Mouse (Mus musculus): ENCODE data around the gene Coro2a. TPM values are rescaled to one million over a fixed set of nuclear protein-coding genes. Genes with fewer than 3 reads are reported as not detected.
"Not testable (repeated sequence)": the region's sequence is repeated elsewhere in the genome, so short reads cannot be mapped to it uniquely, and the experiment has no call there.

The Coro2a gene
- polyA plus RNA-seq, 1 experiment from 2014 or later = 7.3 TPM

GRCm38 (mm10) chr4:46594131-46594530, 7.9 kb downstream of the Coro2a start:
- 89% methylated on average over 5 of the region's 5 CpGs for WGBS

GRCm38 (mm10) chr4:46593472-46593871, 8.5 kb downstream of the Coro2a start:
- 51% methylated on average over 6 of the region's 6 CpGs for WGBS
- Histone ChIP-seq H3K4me1 (no peaks in the 10 kb centered on the region), H3K27me3 (peaks cover 17% of the 10 kb centered on the region), H3K27ac (no peak overlapping the region), H3K4me2 (replicated peaks) (no peak overlapping the region), H3K9me3 (no peaks in the 10 kb centered on the region), H3K36me3 (no peaks in the 10 kb centered on the region), H3K4me3 (no peak overlapping the region), H3K9ac (no peak overlapping the region)
- no peak for ATAC-seq (ENCODE audit: insufficient number of reproducible peaks, insufficient read depth, low FRiP score, low TSS enrichment)

More at GRCm38 (mm10) chr4:46594131-46594530, 7.9 kb downstream of the Coro2a start:
- H3K27ac ChIP-seq = no peak overlapping the region
- ATAC-seq (ENCODE audit: insufficient number of reproducible peaks, insufficient read depth, low FRiP score, low TSS enrichment) = no peak
- H3K9me3 ChIP-seq = no peaks in the 10 kb centered on the region
- H3K4me1 ChIP-seq = no peaks in the 10 kb centered on the region
- no peak overlapping the region for H3K4me2 ChIP-seq (replicated peaks)
- H3K9ac ChIP-seq = no peak overlapping the region
- no peak overlapping the region for H3K4me3 ChIP-seq
- H3K36me3 ChIP-seq = no peaks in the 10 kb centered on the region
- H3K27me3 ChIP-seq = peaks cover 17% of the 10 kb centered on the region

- no peaks in the 10 kb centered on the region for H3K36me3 ChIP-seq
- H3K4me3 ChIP-seq = no peak overlapping the region
- no peak overlapping the region for H3K27ac ChIP-seq
- no peak overlapping the region for H3K9ac ChIP-seq
- ATAC-seq (ENCODE audit: insufficient number of reproducible peaks, insufficient read depth, low FRiP score, low TSS enrichment) = no peak; the same call in 1 of the 2 replicates
- WGBS = 92% methylated on average over 9 of the region's 9 CpGs
- H3K4me2 ChIP-seq (replicated peaks) = no peak overlapping the region
- H3K9me3 ChIP-seq = no peaks in the 10 kb centered on the region
- no peaks in the 10 kb centered on the region for H3K4me1 ChIP-seq
- peaks cover 7% of the 10 kb centered on the region; the same call in 1 of the 2 replicates for H3K27me3 ChIP-seq
Observed at GRCm38 (mm10) chr4:46591833-46592520, 10.0 kb downstream of the Coro2a start.

- 73% methylated on average over 4 of the region's 4 CpGs for WGBS
- no peak overlapping the region for H3K9ac ChIP-seq
- H3K4me3 ChIP-seq = no peak overlapping the region
- H3K4me2 ChIP-seq (replicated peaks) = no peak overlapping the region
- H3K27ac ChIP-seq = no peak overlapping the region
- no peak for ATAC-seq (ENCODE audit: insufficient number of reproducible peaks, insufficient read depth, low FRiP score, low TSS enrichment)
- H3K9me3 ChIP-seq = no peaks in the 10 kb centered on the region
- H3K36me3 ChIP-seq = no peaks in the 10 kb centered on the region
- no peaks in the 10 kb centered on the region for H3K27me3 ChIP-seq
- no peaks in the 10 kb centered on the region for H3K4me1 ChIP-seq
Observed at GRCm38 (mm10) chr4:46590810-46591209, 11.2 kb downstream of the Coro2a start.

- H3K27ac ChIP-seq = no peak overlapping the region
- H3K4me3 ChIP-seq = no peak overlapping the region
- no peak overlapping the region for H3K4me2 ChIP-seq (replicated peaks)
- no peaks in the 10 kb centered on the region for H3K4me1 ChIP-seq
- WGBS = 72% methylated on average over 5 of the region's 5 CpGs
- H3K9me3 ChIP-seq = no peaks in the 10 kb centered on the region
- no peaks in the 10 kb centered on the region for H3K36me3 ChIP-seq
- H3K9ac ChIP-seq = no peak overlapping the region
- no peak for ATAC-seq (ENCODE audit: insufficient number of reproducible peaks, insufficient read depth, low FRiP score, low TSS enrichment)
- no peaks in the 10 kb centered on the region for H3K27me3 ChIP-seq
Observed at GRCm38 (mm10) chr4:46589946-46590684, 11.9 kb downstream of the Coro2a start.

GRCm38 (mm10) chr4:46589151-46589550, 12.9 kb downstream of the Coro2a start:
- Histone ChIP-seq H3K27ac (no peak overlapping the region), H3K9ac (no peak overlapping the region), H3K4me2 (replicated peaks) (no peak overlapping the region), H3K9me3 (no peaks in the 10 kb centered on the region), H3K27me3 (no peaks in the 10 kb centered on the region), H3K36me3 (no peaks in the 10 kb centered on the region), H3K4me3 (no peak overlapping the region), H3K4me1 (no peaks in the 10 kb centered on the region)
- WGBS = 81% methylated on average over 8 of the region's 8 CpGs
- ATAC-seq (ENCODE audit: insufficient number of reproducible peaks, insufficient read depth, low FRiP score, low TSS enrichment) = no peak

GRCm38 (mm10) chr4:46586473-46586872, 15.5 kb downstream of the Coro2a start:
- Histone ChIP-seq H3K4me2 (replicated peaks) (no peak overlapping the region), H3K4me1 (no peaks in the 10 kb centered on the region), H3K27me3 (no peaks in the 10 kb centered on the region), H3K36me3 (no peaks in the 10 kb centered on the region), H3K9ac (no peak overlapping the region), H3K4me3 (no peak overlapping the region), H3K27ac (no peak overlapping the region), H3K9me3 (0 out of 2 replicates have a peak, but pooled peaks cover 3% of the 10 kb centered on the region)
- ATAC-seq (ENCODE audit: insufficient number of reproducible peaks, insufficient read depth, low FRiP score, low TSS enrichment) = no peak
- 47% methylated on average over 4 of the region's 4 CpGs for WGBS

- no peak overlapping the region for H3K4me3 ChIP-seq
- no peaks in the 10 kb centered on the region for H3K27me3 ChIP-seq
- 0 out of 2 replicates have a peak, but pooled peaks cover 3% of the 10 kb centered on the region for H3K9me3 ChIP-seq
- no peaks in the 10 kb centered on the region for H3K4me1 ChIP-seq
- no peak overlapping the region for H3K27ac ChIP-seq
- no peak overlapping the region for H3K4me2 ChIP-seq (replicated peaks)
- no peak for ATAC-seq (ENCODE audit: insufficient number of reproducible peaks, insufficient read depth, low FRiP score, low TSS enrichment)
- no peaks in the 10 kb centered on the region for H3K36me3 ChIP-seq
- 59% methylated on average over 8 of the region's 8 CpGs for WGBS
- H3K9ac ChIP-seq = no peak overlapping the region
Observed at GRCm38 (mm10) chr4:46585811-46586190, 16.2 kb downstream of the Coro2a start.

- no peak overlapping the region for H3K27ac ChIP-seq
- no peak overlapping the region for H3K4me3 ChIP-seq
- no peaks in the 10 kb centered on the region for H3K36me3 ChIP-seq
- no peak overlapping the region for H3K9ac ChIP-seq
- H3K27me3 ChIP-seq = no peaks in the 10 kb centered on the region
- WGBS = 70% methylated on average over 13 of the region's 13 CpGs
- no peak overlapping the region for H3K4me2 ChIP-seq (replicated peaks)
- 0 out of 2 replicates have a peak, but pooled peaks cover 3% of the 10 kb centered on the region for H3K9me3 ChIP-seq
- no peaks in the 10 kb centered on the region for H3K4me1 ChIP-seq
- ATAC-seq (ENCODE audit: insufficient number of reproducible peaks, insufficient read depth, low FRiP score, low TSS enrichment) = no peak
Observed at GRCm38 (mm10) chr4:46585041-46585810, 16.8 kb downstream of the Coro2a start.

- ATAC-seq (ENCODE audit: insufficient number of reproducible peaks, insufficient read depth, low FRiP score, low TSS enrichment); H3K27me3 ChIP-seq; H3K4me1 ChIP-seq; H3K9me3 ChIP-seq; H3K27ac ChIP-seq; H3K4me2 ChIP-seq (replicated peaks); H3K36me3 ChIP-seq; H3K4me3 ChIP-seq; H3K9ac ChIP-seq: not testable (repeated sequence)
- 75% methylated on average over 3 of the region's 3 CpGs for WGBS
Observed at GRCm38 (mm10) chr4:46584536-46584935, 17.5 kb downstream of the Coro2a start.

GRCm38 (mm10) chr4:46584084-46584483, 17.9 kb downstream of the Coro2a start:
- H3K4me3 ChIP-seq; H3K27ac ChIP-seq; ATAC-seq (ENCODE audit: insufficient number of reproducible peaks, insufficient read depth, low FRiP score, low TSS enrichment); H3K9me3 ChIP-seq; H3K9ac ChIP-seq; H3K27me3 ChIP-seq; H3K4me1 ChIP-seq; H3K36me3 ChIP-seq; H3K4me2 ChIP-seq (replicated peaks): not testable (repeated sequence)
- 92% methylated on average over 2 of the region's 6 CpGs for WGBS
